Mouse (Mus musculus) erythroblast, embryonic 14.5 days (primary cell): ENCODE results near the gene Gm10282.

ENCODE experiments used
- GATA1 ChIP-seq: IDR thresholded peaks from 2 replicates; pipeline ENCODE4 v1.6.1; 2012; ENCODE audit warnings: low read length, inconsistent platforms, mixed read lengths
- TAL1 ChIP-seq: IDR thresholded peaks from 3 replicates; pipeline ENCODE4 v1.6.1; 2012; ENCODE audit warnings: low read length, inconsistent platforms, mixed read lengths

DNA sequence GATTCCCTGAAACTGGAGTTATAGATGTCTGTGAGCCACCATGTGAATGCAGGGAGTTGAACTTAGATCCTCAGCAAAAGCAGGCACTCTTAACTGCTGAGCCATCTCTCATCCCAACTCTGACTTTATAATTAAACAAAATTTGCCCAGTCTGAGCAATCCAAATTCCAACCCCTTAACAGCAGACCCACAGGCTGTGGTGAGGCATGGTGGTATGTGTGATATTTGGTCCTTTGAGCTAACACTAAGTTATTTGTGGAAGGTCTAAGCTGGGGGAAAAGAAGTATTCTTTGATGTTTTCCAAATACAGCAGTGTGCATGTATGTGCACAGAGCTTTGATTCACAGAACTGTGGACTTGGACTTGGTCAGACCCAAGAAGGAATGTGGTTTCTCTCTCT is 16.0 kb downstream of the Gm10282 start:
- no peak for TF ChIP-seq GATA1
- TF ChIP-seq TAL1: no peak
